Comparison of ENCODE assay signal across 16 mouse cellular contexts in the genomic region with DNA sequence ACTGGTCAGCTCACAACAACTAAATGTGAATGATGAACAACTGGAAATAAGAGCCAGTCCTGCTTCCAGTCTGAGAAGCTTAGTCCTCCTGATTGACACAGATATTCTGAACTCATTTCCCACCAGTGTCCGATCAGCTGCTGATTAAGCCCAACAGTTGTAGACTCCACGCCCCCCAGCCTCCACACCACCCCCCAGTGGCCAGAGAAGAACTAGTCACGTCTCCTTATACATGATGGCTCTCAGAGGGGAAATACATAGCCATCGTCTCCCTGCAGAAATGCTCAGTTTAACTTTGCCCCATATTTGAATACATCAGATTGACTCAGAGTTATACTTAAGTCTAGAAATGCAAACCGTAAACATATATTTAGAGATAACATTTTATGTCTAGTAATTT.
A peak's percentile ranks its signal among the peaks of the same experiment; 100 is the strongest.
DNase-seq lines count a peak whose midpoint lies in the region; ATAC-seq and TF ChIP-seq lines count a peak whose summit lies in the region.
"Had no signal": no experiment of that assay in that cellular context is flagged by ENCODE, and none has a peak within 500 bp of the region (broad histone marks: within the 10 kb centered on the region; RNA-seq: fewer than 3 reads in every experiment).

No protein-coding gene starts in this region.

- no peak overlapping the region for H3K4me3 ChIP-seq in hindbrain, postnatal 0 days (ENCODE audit: low read length)
- H3K4me3 ChIP-seq in hindbrain, embryonic 11.5 days (ENCODE audit: low read depth, low read length) = no peak overlapping the region
- no peak overlapping the region for H3K4me3 ChIP-seq in lung, adult 2 months (replicated peaks; ENCODE audit: extremely low read depth, low read depth, low read length)
- H3K4me3 ChIP-seq in MEL (ENCODE audit: control insufficient read depth in 1 of 2, insufficient read depth in 1 of 2, low read depth in 2 of 2, low read length in 2 of 2) = no peak overlapping the region
- H3K4me3 ChIP-seq: embryonic facial prominence, embryonic 15.5 days; midbrain, embryonic 12.5 days had no signal

- no peaks in the 10 kb centered on the region for H3K36me3 ChIP-seq in hindbrain, postnatal 0 days (ENCODE audit: insufficient read depth, low read length)
- H3K36me3 ChIP-seq in hindbrain, embryonic 11.5 days (ENCODE audit: control insufficient read depth, insufficient read depth, low read length) = no peaks in the 10 kb centered on the region
- no peaks in the 10 kb centered on the region for H3K36me3 ChIP-seq in MEL (ENCODE audit: control insufficient read depth in 1 of 2, insufficient read depth in 2 of 2, low read length in 2 of 2)
- H3K36me3 ChIP-seq: embryonic facial prominence, embryonic 15.5 days; midbrain, embryonic 12.5 days had no signal

- no peak overlapping the region for H3K27ac ChIP-seq in hindbrain, postnatal 0 days
- no peak overlapping the region for H3K27ac ChIP-seq in hindbrain, embryonic 11.5 days (ENCODE audit: low read depth, low read length)
- no peak overlapping the region for H3K27ac ChIP-seq in MEL (ENCODE audit: control insufficient read depth, low read depth, low read length)
- H3K27ac ChIP-seq: embryonic facial prominence, embryonic 15.5 days; midbrain, embryonic 12.5 days had no signal

- H3K27me3 ChIP-seq in hindbrain, postnatal 0 days (ENCODE audit: insufficient read depth, low read length) = no peaks in the 10 kb centered on the region
- H3K27me3 ChIP-seq in hindbrain, embryonic 11.5 days (ENCODE audit: control insufficient read depth, insufficient read depth, low read length) = no peaks in the 10 kb centered on the region
- H3K27me3 ChIP-seq in MEL (ENCODE audit: control insufficient read depth in 1 of 2, insufficient read depth in 2 of 2, low read length in 2 of 2) = no peaks in the 10 kb centered on the region
- H3K27me3 ChIP-seq: embryonic facial prominence, embryonic 15.5 days; midbrain, embryonic 12.5 days had no signal

- TF ChIP-seq CTCF in hindbrain, postnatal 0 days (IDR thresholded peaks at IDR 0.05; ENCODE audit: low read depth) = 0 out of 2 replicates have a peak, but pooled peaks have one; percentile 18
- TF ChIP-seq CTCF in lung, adult 2 months (IDR thresholded peaks at IDR 0.05; ENCODE audit: insufficient read depth, low read length) = peak; percentile 27; the same call in 1 of the 2 replicates
- TF ChIP-seq CTCF in MEL (IDR thresholded peaks at IDR 0.05 in 2 of 3, conservative IDR thresholded peaks at IDR 0.05 in 1 of 3; ENCODE audit: control insufficient read depth in 1 of 3, insufficient read depth in 1 of 3, low read depth in 2 of 3, low read length in 3 of 3, poor library complexity in 1 of 3, severe bottlenecking in 1 of 3) = peak; percentile 18 to 51 (median 45); a peak in 4 of 6 replicates

- no peak for ATAC-seq in hindbrain, postnatal 0 days
- ATAC-seq in hindbrain, embryonic 11.5 days (ENCODE audit: low FRiP score) = no peak
- peak; percentile 56; the same call in 1 of the 2 replicates for ATAC-seq in common myeloid progenitor, adult 5-6 weeks (replicated peaks; ENCODE audit: low read depth, poor library complexity, severe bottlenecking)
- ATAC-seq: CD4-positive, CD25-positive, alpha-beta regulatory T cell, adult 4 months; hindbrain, embryonic 16.5 days had no signal

- H3K4me1 ChIP-seq in hindbrain, postnatal 0 days (ENCODE audit: insufficient read depth, low read length) = no peaks in the 10 kb centered on the region
- H3K4me1 ChIP-seq in hindbrain, embryonic 11.5 days (replicated peaks; ENCODE audit: control insufficient read depth, insufficient read depth, low read length) = no peaks in the 10 kb centered on the region
- H3K4me1 ChIP-seq in lung, adult 2 months (ENCODE audit: control insufficient read depth, insufficient read depth, low read length) = no peaks in the 10 kb centered on the region
- no peaks in the 10 kb centered on the region for H3K4me1 ChIP-seq in MEL (ENCODE audit: control insufficient read depth in 1 of 2, insufficient read depth in 2 of 2, low read length in 2 of 2)
- H3K4me1 ChIP-seq: midbrain, embryonic 12.5 days had no signal

- H3K9me3 ChIP-seq in hindbrain, postnatal 0 days (ENCODE audit: low read length) = no peaks in the 10 kb centered on the region
- H3K9me3 ChIP-seq in hindbrain, embryonic 11.5 days (ENCODE audit: control insufficient read depth, low read length) = no peaks in the 10 kb centered on the region
- no peaks in the 10 kb centered on the region for H3K9me3 ChIP-seq in MEL (replicated peaks; ENCODE audit: insufficient read depth, low read length)
- H3K9me3 ChIP-seq: embryonic facial prominence, embryonic 15.5 days; midbrain, embryonic 12.5 days had no signal

- WGBS in hindbrain, postnatal 0 days = 87% methylated on average over 5 of the region's 5 CpGs
- WGBS in hindbrain, embryonic 11.5 days = 92% methylated on average over 5 of the region's 5 CpGs
- 75% methylated on average over 5 of the region's 5 CpGs for WGBS in lung, adult 2 months

- H3K4me2 ChIP-seq in hindbrain, postnatal 0 days (ENCODE audit: low read depth, low read length) = no peak overlapping the region
- H3K4me2 ChIP-seq in hindbrain, embryonic 11.5 days (replicated peaks; ENCODE audit: low read depth, low read length) = no peak overlapping the region
- H3K4me2 ChIP-seq: embryonic facial prominence, embryonic 15.5 days; midbrain, embryonic 12.5 days had no signal

- TF ChIP-seq RAD21 in MEL (IDR thresholded peaks at IDR 0.05; ENCODE audit: low read depth, low read length) = peak; percentile 2; the same call in 1 of the 2 replicates

- DNase-seq in hindbrain, postnatal 0 days (ENCODE audit: low spot score) = no peak
- DNase-seq in hindbrain, embryonic 11.5 days (ENCODE audit: low spot score) = no peak
- no peak for DNase-seq in lung, adult 2 months
- DNase-seq in lung, postnatal 10 days = no peak
- DNase-seq in MEL (ENCODE audit: low read depth, low spot score) = peak; percentile 12
- no peak for DNase-seq in cerebellum, adult 11-12 months
- DNase-seq in frontal cortex, postnatal 14 days (ENCODE audit: low spot score in 2 of 2) = no peak
- DNase-seq: cerebellum, adult 2 months; heart, adult 11 months; kidney, adult 9 months; lung, postnatal 36 days had no signal

- TF ChIP-seq EP300 in MEL (IDR thresholded peaks at IDR 0.05; ENCODE audit: low read depth in 1 of 2, low read length in 2 of 2) = no peak

- H3K79me2 ChIP-seq in MEL (ENCODE audit: control insufficient read depth, insufficient read depth, low read length, poor library complexity) = no peaks in the 10 kb centered on the region

- TF ChIP-seq POLR2A in lung, adult 2 months (IDR thresholded peaks at IDR 0.05; ENCODE audit: borderline replicate concordance, extremely low read depth, low read depth, low read length) = no peak
- TF ChIP-seq POLR2A in MEL (IDR thresholded peaks at IDR 0.05; ENCODE audit: control insufficient read depth in 1 of 2, insufficient read depth in 1 of 2, low read depth in 1 of 2, low read length in 2 of 2, poor library complexity in 1 of 2) = no peak

- H3K9ac ChIP-seq in hindbrain, postnatal 0 days (replicated peaks; ENCODE audit: low read length) = no peak overlapping the region
- H3K9ac ChIP-seq in hindbrain, embryonic 11.5 days (ENCODE audit: low read depth, low read length) = no peak overlapping the region
- H3K9ac ChIP-seq in MEL (ENCODE audit: control insufficient read depth, low read depth, low read length, poor library complexity, severe bottlenecking) = no peak overlapping the region
- H3K9ac ChIP-seq: embryonic facial prominence, embryonic 15.5 days; midbrain, embryonic 12.5 days had no signal

TF ChIP-seq in MEL, 35 proteins besides CTCF, POLR2A, EP300 and RAD21:
- TF ChIP-seq NELFE (IDR thresholded peaks at IDR 0.05; ENCODE audit: low read depth, low read length) (no peak), SMC3 (IDR thresholded peaks at IDR 0.05; ENCODE audit: low read depth, low read length) (peak; percentile 42), USF1 (IDR thresholded peaks at IDR 0.05; ENCODE audit: low read depth, low read length) (no peak), MAZ (IDR thresholded peaks at IDR 0.05; ENCODE audit: low read depth, low read length) (no peak)
